Mouse (Mus musculus) lung, postnatal 0 days (tissue): ENCODE measurements at regions not wholly inside any gene's neighbourhood (a gene's known extent, or its start where the extent isn't known, plus 50 kb on each side); places are given as distances from the start of the nearest gene placed in this dataset.

Experiments
- CTCF ChIP-seq: IDR thresholded peaks from 2 replicates; pipeline ENCODE4 v1.5.1; 2016; ENCODE audit warnings: antibody characterized with exemption, mild to moderate bottlenecking
- EP300 ChIP-seq: IDR thresholded peaks from 2 replicates; pipeline ENCODE4 v1.6.1; 2016; ENCODE audit warnings: antibody characterized with exemption, mild to moderate bottlenecking, control low read depth

- no peak for TF ChIP-seq CTCF
- no peak for TF ChIP-seq EP300
These were observed 67.2 kb upstream of the Zc3h12a start for GRCm38 (mm10) chr4:125194722-125195380.
